Mouse (Mus musculus) G1E (cell line): ENCODE measurements around the gene Myod1. TPM values are rescaled to one million over a fixed set of nuclear protein-coding genes. Genes with fewer than 3 reads are reported as not detected.

ENCODE experiments used
- ATAC-seq: 2 replicates; pipeline ENCODE4 v1.8.0; 2016; ENCODE audit warnings: mild to moderate bottlenecking; ENCODE audit not compliant: insufficient number of reproducible peaks, poor library complexity, low FRiP score, severe bottlenecking; ENCODE audit errors: extremely low read depth
- DNase-seq: peaks from one replicate; pipeline ENCODE4 v3.0.0; 2012; ENCODE audit warnings: low spot score
- H3K27me3 ChIP-seq: 2 replicates; pipeline ENCODE4 v1.6.1; 2012; ENCODE audit warnings: mild to moderate bottlenecking, low read length, inconsistent platforms; ENCODE audit not compliant: insufficient read depth
- H3K36me3 ChIP-seq: replicated peaks from 2 replicates; pipeline ENCODE3; 2012; ENCODE audit warnings: mild to moderate bottlenecking, inconsistent platforms
- H3K4me1 ChIP-seq: 2 replicates; pipeline ENCODE4 v1.6.1; 2012; ENCODE audit warnings: low read depth, low read length, inconsistent platforms, mixed read lengths; ENCODE audit not compliant: insufficient read depth
- H3K4me3 ChIP-seq: 2 replicates; pipeline ENCODE4 v1.5.1; 2012; ENCODE audit warnings: low read depth, mild to moderate bottlenecking, inconsistent platforms, low read length, moderate library complexity, mixed read lengths
- H3K9me3 ChIP-seq: replicated peaks from 2 replicates; pipeline ENCODE4 v1.6.1; 2012; ENCODE audit warnings: inconsistent platforms
- CTCF ChIP-seq: IDR thresholded peaks from 2 replicates; pipeline ENCODE4 v1.5.1; 2012; ENCODE audit warnings: low read depth, low read length, inconsistent platforms, mixed read lengths
- GATA1 ChIP-seq: IDR thresholded peaks from 2 replicates; pipeline ENCODE4 v1.6.1; 2012; ENCODE audit warnings: borderline replicate concordance, low read length, inconsistent platforms, mixed read lengths
- GATA2 ChIP-seq: IDR thresholded peaks from 2 replicates; pipeline ENCODE4 v1.6.1; 2012; ENCODE audit warnings: low read depth, low read length, inconsistent platforms, borderline replicate concordance
- POLR2AphosphoS5 ChIP-seq: IDR thresholded peaks from 2 replicates; pipeline ENCODE4 v1.6.1; 2012; ENCODE audit warnings: low read depth, low read length, inconsistent platforms; ENCODE audit not compliant: insufficient replicate concordance
- TAL1 ChIP-seq: conservative IDR thresholded peaks from 2 replicates; pipeline ENCODE4 v1.6.1; 2012; ENCODE audit warnings: low read depth, low read length, inconsistent platforms, mixed read lengths
- polyA plus RNA-seq: library from polyadenylated mRNA; stranded (reverse); fragments of >175 nt; gene quantifications from 2 replicates; pipeline ENCODE4 v1.2.3, GENCODE M21; 2012
- total RNA-seq, 2 experiments: library from RNA; stranded (forward) in 1 of 2; stranded (reverse) in 1 of 2; fragments of 200-1000 nt in 1 of 2; fragments of >200 nt in 1 of 2; fragmentation: Nextera tagmentation in 1 of 2; gene quantifications; 2 replicates each; pipeline ENCODE4 v1.2.3; 2014 to 2017

The Myod1 gene
- total and polyA plus RNA-seq, 3 experiments, result 0.05 TPM; not detected in 2

- peaks cover 25% of the 10 kb centered on the region for H3K27me3 ChIP-seq
- no peak for DNase-seq
- ATAC-seq, result no peak
- no peak for TF ChIP-seq GATA1
- no peak for TF ChIP-seq TAL1
- TF ChIP-seq CTCF, result no peak
- no peak overlapping the region for H3K4me3 ChIP-seq
- H3K36me3 ChIP-seq, result no peaks in the 10 kb centered on the region
- no peaks in the 10 kb centered on the region for H3K4me1 ChIP-seq
- no peaks in the 10 kb centered on the region for H3K9me3 ChIP-seq
These were observed 47.7 kb downstream of the Myod1 start for GRCm38 (mm10) chr7:46423951-46424350.

- H3K27me3 ChIP-seq, result peaks cover 20% of the 10 kb centered on the region
- no peak for DNase-seq
- no peaks in the 10 kb centered on the region for H3K36me3 ChIP-seq
- no peak for TF ChIP-seq CTCF
- no peak for TF ChIP-seq POLR2AphosphoS5
- TF ChIP-seq GATA2, result no peak
- TF ChIP-seq TAL1, result no peak
- no peak for TF ChIP-seq GATA1
- H3K4me3 ChIP-seq, result no peak overlapping the region
- no peak for ATAC-seq
- H3K9me3 ChIP-seq, result no peaks in the 10 kb centered on the region
- H3K4me1 ChIP-seq, result no peaks in the 10 kb centered on the region
These were observed 48.7 kb downstream of the Myod1 start for GRCm38 (mm10) chr7:46425012-46425411.

Other genes starting within 250 kb of the Myod1 start
- gene Abcc8, start 196.4 kb upstream of the Myod1 start, total RNA-seq (2014; fragmentation: Nextera tagmentation), result not detected in 2 replicates
- gene Abcc8, start 196.4 kb upstream of the Myod1 start, total RNA-seq (2017), result 0.11 and 0.23 TPM in 2 replicates
- not detected in 2 replicates for gene Abcc8, start 196.4 kb upstream of the Myod1 start, polyA plus RNA-seq
- not detected in 2 replicates for gene Ush1c, start 138.0 kb upstream of the Myod1 start, total RNA-seq (2014; fragmentation: Nextera tagmentation)
- gene Ush1c, start 138.0 kb upstream of the Myod1 start, total RNA-seq (2017), result not detected in 2 replicates
- gene Ush1c, start 138.0 kb upstream of the Myod1 start, polyA plus RNA-seq, result not detected in 2 replicates
- not detected in 2 replicates for gene Otog, start 135.5 kb upstream of the Myod1 start, total RNA-seq (2014; fragmentation: Nextera tagmentation)
- 0.05 and 0.06 TPM in 2 replicates for gene Otog, start 135.5 kb upstream of the Myod1 start, total RNA-seq (2017)
- gene Otog, start 135.5 kb upstream of the Myod1 start, polyA plus RNA-seq, result not detected in 2 replicates
- not detected in 2 replicates for gene Kcnc1, start 20.0 kb downstream of the Myod1 start, total RNA-seq (2014; fragmentation: Nextera tagmentation)
- 0.06 and 0.11 TPM in 2 replicates for gene Kcnc1, start 20.0 kb downstream of the Myod1 start, total RNA-seq (2017)
- not detected in 2 replicates for gene Kcnc1, start 20.0 kb downstream of the Myod1 start, polyA plus RNA-seq